Mouse (Mus musculus): ENCODE measurements at regions not wholly inside any gene's neighbourhood (a gene's known extent, or its start where the extent isn't known, plus 50 kb on each side); places are given as distances from the start of the nearest gene placed in this dataset.

- Histone ChIP-seq H3K9ac (ENCODE audit: low read depth, low read length) (no peak overlapping the region), H3K4me1 (ENCODE audit: control insufficient read depth, insufficient read depth, low read length) (no peaks in the 10 kb centered on the region), H3K79me2 (ENCODE audit: control insufficient read depth, insufficient read depth, low read length) (no peaks in the 10 kb centered on the region), H3K4me3 (ENCODE audit: insufficient read depth, low read depth, low read length) (no peak overlapping the region), H3K27me3 (ENCODE audit: control insufficient read depth, insufficient read depth, low read length) (no peaks in the 10 kb centered on the region), H3K27ac (replicated peaks; ENCODE audit: insufficient read depth, low read depth, low read length) (no peak overlapping the region), H3K36me3 (ENCODE audit: control insufficient read depth, insufficient read depth, low read length) (no peaks in the 10 kb centered on the region)
- WGBS = 78% methylated on average over 1 of the region's 1 CpGs
- no peak for DNase-seq (ENCODE audit: extremely low read depth, low read depth, low spot score)
- TF ChIP-seq POLR2A (IDR thresholded peaks at IDR 0.05; ENCODE audit: extremely low read depth, insufficient read depth, low read length) (no peak), CTCF (IDR thresholded peaks at IDR 0.05; ENCODE audit: low read depth, low read length) (no peak)
Measured at GRCm38 (mm10) chr1:169416701-169417100, 114.6 kb downstream of the Nuf2 start.

GRCm38 (mm10) chr1:169408120-169408519 is 123.1 kb downstream of the Nuf2 start:
- H3K9ac ChIP-seq (ENCODE audit: low read depth, low read length) = no peak overlapping the region
- H3K4me1 ChIP-seq (ENCODE audit: control insufficient read depth, insufficient read depth, low read length) = no peaks in the 10 kb centered on the region
- no peak overlapping the region for H3K4me3 ChIP-seq (ENCODE audit: insufficient read depth, low read depth, low read length)
- H3K36me3 ChIP-seq (ENCODE audit: control insufficient read depth, insufficient read depth, low read length) = no peaks in the 10 kb centered on the region
- no peak for DNase-seq (ENCODE audit: extremely low read depth, low read depth, low spot score)
- no peaks in the 10 kb centered on the region for H3K79me2 ChIP-seq (ENCODE audit: control insufficient read depth, insufficient read depth, low read length)
- no peak overlapping the region for H3K27ac ChIP-seq (replicated peaks; ENCODE audit: insufficient read depth, low read depth, low read length)
- no peak for TF ChIP-seq POLR2A (IDR thresholded peaks at IDR 0.05; ENCODE audit: extremely low read depth, insufficient read depth, low read length)
- no peak for TF ChIP-seq CTCF (IDR thresholded peaks at IDR 0.05; ENCODE audit: low read depth, low read length)
- H3K27me3 ChIP-seq (ENCODE audit: control insufficient read depth, insufficient read depth, low read length) = no peaks in the 10 kb centered on the region
- 65% methylated on average over 2 of the region's 2 CpGs for WGBS

- H3K4me1 ChIP-seq (ENCODE audit: control insufficient read depth, insufficient read depth, low read length) = no peaks in the 10 kb centered on the region
- no peaks in the 10 kb centered on the region for H3K36me3 ChIP-seq (ENCODE audit: control insufficient read depth, insufficient read depth, low read length)
- 73% methylated on average over 6 of the region's 6 CpGs for WGBS
- H3K27ac ChIP-seq (replicated peaks; ENCODE audit: insufficient read depth, low read depth, low read length) = no peak overlapping the region
- H3K27me3 ChIP-seq (ENCODE audit: control insufficient read depth, insufficient read depth, low read length) = no peaks in the 10 kb centered on the region
- TF ChIP-seq POLR2A (IDR thresholded peaks at IDR 0.05; ENCODE audit: extremely low read depth, insufficient read depth, low read length) = no peak
- TF ChIP-seq CTCF (IDR thresholded peaks at IDR 0.05; ENCODE audit: low read depth, low read length) = no peak
- DNase-seq (ENCODE audit: extremely low read depth, low read depth, low spot score) = no peak
- no peaks in the 10 kb centered on the region for H3K79me2 ChIP-seq (ENCODE audit: control insufficient read depth, insufficient read depth, low read length)
- H3K9ac ChIP-seq (ENCODE audit: low read depth, low read length) = no peak overlapping the region
- H3K4me3 ChIP-seq (ENCODE audit: insufficient read depth, low read depth, low read length) = no peak overlapping the region
Measured at GRCm38 (mm10) chr1:169400841-169401240, 130.4 kb downstream of the Nuf2 start.

GRCm38 (mm10) chr1:169397371-169397770 is 133.9 kb downstream of the Nuf2 start:
- TF ChIP-seq POLR2A (IDR thresholded peaks at IDR 0.05; ENCODE audit: extremely low read depth, insufficient read depth, low read length) (no peak), CTCF (IDR thresholded peaks at IDR 0.05; ENCODE audit: low read depth, low read length) (no peak)
- H3K79me2 ChIP-seq (ENCODE audit: control insufficient read depth, insufficient read depth, low read length) = no peaks in the 10 kb centered on the region
- H3K4me1 ChIP-seq (ENCODE audit: control insufficient read depth, insufficient read depth, low read length) = no peaks in the 10 kb centered on the region
- WGBS = 85% methylated on average over 4 of the region's 4 CpGs
- no peak overlapping the region for H3K4me3 ChIP-seq (ENCODE audit: insufficient read depth, low read depth, low read length)
- DNase-seq (ENCODE audit: extremely low read depth, low read depth, low spot score) = no peak
- no peak overlapping the region for H3K27ac ChIP-seq (replicated peaks; ENCODE audit: insufficient read depth, low read depth, low read length)
- H3K36me3 ChIP-seq (ENCODE audit: control insufficient read depth, insufficient read depth, low read length) = no peaks in the 10 kb centered on the region
- no peaks in the 10 kb centered on the region for H3K27me3 ChIP-seq (ENCODE audit: control insufficient read depth, insufficient read depth, low read length)
- no peak overlapping the region for H3K9ac ChIP-seq (ENCODE audit: low read depth, low read length)

- no peak for DNase-seq (ENCODE audit: extremely low read depth, low read depth, low spot score)
- no peaks in the 10 kb centered on the region for H3K4me1 ChIP-seq (ENCODE audit: control insufficient read depth, insufficient read depth, low read length)
- TF ChIP-seq CTCF (IDR thresholded peaks at IDR 0.05; ENCODE audit: low read depth, low read length) (no peak), POLR2A (IDR thresholded peaks at IDR 0.05; ENCODE audit: extremely low read depth, insufficient read depth, low read length) (no peak)
- no peak overlapping the region for H3K27ac ChIP-seq (replicated peaks; ENCODE audit: insufficient read depth, low read depth, low read length)
- H3K79me2 ChIP-seq (ENCODE audit: control insufficient read depth, insufficient read depth, low read length) = no peaks in the 10 kb centered on the region
- H3K9ac ChIP-seq (ENCODE audit: low read depth, low read length) = no peak overlapping the region
- H3K4me3 ChIP-seq (ENCODE audit: insufficient read depth, low read depth, low read length) = no peak overlapping the region
- H3K27me3 ChIP-seq (ENCODE audit: control insufficient read depth, insufficient read depth, low read length) = no peaks in the 10 kb centered on the region
- 13% methylated on average over 1 of the region's 1 CpGs for WGBS
- no peaks in the 10 kb centered on the region for H3K36me3 ChIP-seq (ENCODE audit: control insufficient read depth, insufficient read depth, low read length)
Measured at GRCm38 (mm10) chr1:169387056-169387455, 144.2 kb downstream of the Nuf2 start.

GRCm38 (mm10) chr1:169385740-169386424 is 145.4 kb downstream of the Nuf2 start:
- Histone ChIP-seq H3K9ac (ENCODE audit: low read depth, low read length) (no peak overlapping the region), H3K27me3 (ENCODE audit: control insufficient read depth, insufficient read depth, low read length) (no peaks in the 10 kb centered on the region), H3K27ac (replicated peaks; ENCODE audit: insufficient read depth, low read depth, low read length) (no peak overlapping the region), H3K36me3 (ENCODE audit: control insufficient read depth, insufficient read depth, low read length) (no peaks in the 10 kb centered on the region), H3K79me2 (ENCODE audit: control insufficient read depth, insufficient read depth, low read length) (no peaks in the 10 kb centered on the region), H3K4me1 (ENCODE audit: control insufficient read depth, insufficient read depth, low read length) (no peaks in the 10 kb centered on the region), H3K4me3 (ENCODE audit: insufficient read depth, low read depth, low read length) (no peak overlapping the region)
- no peak for TF ChIP-seq CTCF (IDR thresholded peaks at IDR 0.05; ENCODE audit: low read depth, low read length)
- no peak for TF ChIP-seq POLR2A (IDR thresholded peaks at IDR 0.05; ENCODE audit: extremely low read depth, insufficient read depth, low read length)
- WGBS = 89% methylated on average over 10 of the region's 10 CpGs
- no peak for DNase-seq (ENCODE audit: extremely low read depth, low read depth, low spot score)

Data from liver, adult 2 months (tissue).